Mouse (Mus musculus) E14TG2a.4 (cell line): ENCODE results near the gene Smco4.

ENCODE experiments used
- CTCF ChIP-seq: conservative IDR thresholded peaks from 2 replicates; pipeline ENCODE4 v1.5.1; 2014; ENCODE audit warnings: low read length
- NANOG ChIP-seq: IDR thresholded peaks from 2 replicates; pipeline ENCODE4 v1.6.1; 2014; ENCODE audit warnings: borderline replicate concordance, low read length, mixed read lengths

- TF ChIP-seq CTCF, result no peak
- no peak for TF ChIP-seq NANOG
Observed at GRCm38 (mm10) chr9:15529965-15530320, 36.7 kb downstream of the Smco4 start.
